Mouse (Mus musculus): ENCODE measurements around the gene Grin2a. TPM values are rescaled to one million over a fixed set of nuclear protein-coding genes. Genes with fewer than 3 reads are reported as not detected.

Gene Grin2a
- 0.69 and 0.72 TPM in 2 replicates for polyA plus RNA-seq (2016; fragmentation: Nextera tagmentation; extraction: Ambion mirVana)

- under 1% methylated on average over 69 of the region's 69 CpGs for WGBS
- Histone ChIP-seq H3K4me1 (peaks cover 39% of the 10 kb centered on the region), H3K27ac (0 out of 2 replicates have a peak within 1 kb of the TSS, but pooled peaks have one; percentile 29), H3K36me3 (no peaks in the 10 kb centered on the region), H3K27me3 (ENCODE audit: insufficient read depth, poor library complexity, severe bottlenecking) (peaks cover 69% of the 10 kb centered on the region), H3K4me3 (peak within 1 kb of the TSS; percentile 62), H3K9me3 (no peaks in the 10 kb centered on the region)
- peak; percentile 76 for DNase-seq (ENCODE audit: low spot score)
Observed at GRCm38 (mm10) chr16:9994951-9995813, at the start of gene Grin2a. Grin2a (minus strand) TSS chr16:9995560.

- no peak for DNase-seq (ENCODE audit: low spot score)
- Histone ChIP-seq H3K27ac (no peak overlapping the region), H3K4me3 (no peak overlapping the region), H3K4me1 (no peaks in the 10 kb centered on the region; the same call in 1 of the 2 replicates), H3K36me3 (no peaks in the 10 kb centered on the region), H3K27me3 (ENCODE audit: insufficient read depth, poor library complexity, severe bottlenecking) (no peaks in the 10 kb centered on the region), H3K9me3 (no peaks in the 10 kb centered on the region)
- WGBS = 76% methylated on average over 7 of the region's 7 CpGs
Observed at GRCm38 (mm10) chr16:10035582-10036215, 40.3 kb upstream of the Grin2a start.

GRCm38 (mm10) chr16:10033416-10033979 is 38.1 kb upstream of the Grin2a start:
- WGBS = 73% methylated on average over 4 of the region's 4 CpGs
- Histone ChIP-seq H3K27me3 (ENCODE audit: insufficient read depth, poor library complexity, severe bottlenecking) (no peaks in the 10 kb centered on the region), H3K4me1 (no peaks in the 10 kb centered on the region; the same call in 1 of the 2 replicates), H3K36me3 (no peaks in the 10 kb centered on the region), H3K27ac (no peak overlapping the region), H3K4me3 (no peak overlapping the region), H3K9me3 (no peaks in the 10 kb centered on the region)
- no peak for DNase-seq (ENCODE audit: low spot score)

GRCm38 (mm10) chr16:10031891-10032290 is 36.5 kb upstream of the Grin2a start:
- DNase-seq (ENCODE audit: low spot score) = no peak
- no peaks in the 10 kb centered on the region for H3K36me3 ChIP-seq
- H3K27ac ChIP-seq = no peak overlapping the region
- no peaks in the 10 kb centered on the region for H3K27me3 ChIP-seq (ENCODE audit: insufficient read depth, poor library complexity, severe bottlenecking)
- no peak overlapping the region for H3K4me3 ChIP-seq
- H3K9me3 ChIP-seq = no peaks in the 10 kb centered on the region
- no peaks in the 10 kb centered on the region; the same call in 1 of the 2 replicates for H3K4me1 ChIP-seq

- no peak for DNase-seq (ENCODE audit: low spot score)
- H3K36me3 ChIP-seq = no peaks in the 10 kb centered on the region
- H3K4me1 ChIP-seq = no peaks in the 10 kb centered on the region
- H3K27ac ChIP-seq = no peak overlapping the region
- H3K9me3 ChIP-seq = no peaks in the 10 kb centered on the region
- H3K4me3 ChIP-seq = no peak overlapping the region
- H3K27me3 ChIP-seq (ENCODE audit: insufficient read depth, poor library complexity, severe bottlenecking) = no peaks in the 10 kb centered on the region
- WGBS = 66% methylated on average over 6 of the region's 6 CpGs
Observed at GRCm38 (mm10) chr16:10026741-10027140, 31.4 kb upstream of the Grin2a start.

- Histone ChIP-seq H3K27ac (no peak overlapping the region), H3K27me3 (ENCODE audit: insufficient read depth, poor library complexity, severe bottlenecking) (no peaks in the 10 kb centered on the region), H3K4me1 (no peaks in the 10 kb centered on the region), H3K36me3 (no peaks in the 10 kb centered on the region), H3K9me3 (no peaks in the 10 kb centered on the region), H3K4me3 (no peak overlapping the region)
- 50% methylated on average over 1 of the region's 1 CpGs for WGBS
- peak; percentile 16 for DNase-seq (ENCODE audit: low spot score)
Observed at GRCm38 (mm10) chr16:10009743-10010142, 14.4 kb upstream of the Grin2a start.

GRCm38 (mm10) chr16:10005606-10006005 is 10.2 kb upstream of the Grin2a start:
- no peak overlapping the region for H3K4me3 ChIP-seq
- H3K4me1 ChIP-seq = no peaks in the 10 kb centered on the region
- 76% methylated on average over 5 of the region's 5 CpGs for WGBS
- no peaks in the 10 kb centered on the region for H3K27me3 ChIP-seq (ENCODE audit: insufficient read depth, poor library complexity, severe bottlenecking)
- no peak overlapping the region for H3K27ac ChIP-seq
- DNase-seq (ENCODE audit: low spot score) = peak; percentile 67
- no peaks in the 10 kb centered on the region for H3K36me3 ChIP-seq
- no peaks in the 10 kb centered on the region for H3K9me3 ChIP-seq

- no peak overlapping the region for H3K4me3 ChIP-seq
- DNase-seq (ENCODE audit: low spot score) = peak; percentile 54
- H3K4me1 ChIP-seq = no peaks in the 10 kb centered on the region
- 90% methylated on average over 4 of the region's 4 CpGs for WGBS
- H3K27me3 ChIP-seq (ENCODE audit: insufficient read depth, poor library complexity, severe bottlenecking) = no peaks in the 10 kb centered on the region
- H3K27ac ChIP-seq = no peak overlapping the region
- no peaks in the 10 kb centered on the region for H3K36me3 ChIP-seq
- H3K9me3 ChIP-seq = no peaks in the 10 kb centered on the region
Observed at GRCm38 (mm10) chr16:10004096-10004495, 8.7 kb upstream of the Grin2a start.

- DNase-seq (ENCODE audit: low spot score) = peak; percentile 64
- Histone ChIP-seq H3K27ac (no peak overlapping the region), H3K4me3 (no peak overlapping the region), H3K36me3 (no peaks in the 10 kb centered on the region), H3K27me3 (ENCODE audit: insufficient read depth, poor library complexity, severe bottlenecking) (no peaks in the 10 kb centered on the region), H3K4me1 (no peaks in the 10 kb centered on the region), H3K9me3 (no peaks in the 10 kb centered on the region)
- 60% methylated on average over 1 of the region's 1 CpGs for WGBS
Observed at GRCm38 (mm10) chr16:10003001-10003400, 7.6 kb upstream of the Grin2a start.

- no peak overlapping the region for H3K27ac ChIP-seq
- H3K4me1 ChIP-seq = no peaks in the 10 kb centered on the region
- 19% methylated on average over 1 of the region's 1 CpGs for WGBS
- no peaks in the 10 kb centered on the region for H3K9me3 ChIP-seq
- H3K4me3 ChIP-seq = no peak overlapping the region
- DNase-seq (ENCODE audit: low spot score) = peak; percentile 14
- peaks cover 6% of the 10 kb centered on the region for H3K27me3 ChIP-seq (ENCODE audit: insufficient read depth, poor library complexity, severe bottlenecking)
- H3K36me3 ChIP-seq = no peaks in the 10 kb centered on the region
Observed at GRCm38 (mm10) chr16:10001601-10002000, 6.2 kb upstream of the Grin2a start.

- WGBS = 69% methylated on average over 5 of the region's 5 CpGs
- DNase-seq (ENCODE audit: low spot score) = peak; percentile 66
- Histone ChIP-seq H3K4me3 (no peak overlapping the region), H3K9me3 (no peaks in the 10 kb centered on the region), H3K4me1 (peaks cover 10% of the 10 kb centered on the region), H3K27ac (no peak overlapping the region), H3K36me3 (no peaks in the 10 kb centered on the region), H3K27me3 (ENCODE audit: insufficient read depth, poor library complexity, severe bottlenecking) (peaks cover 22% of the 10 kb centered on the region)
Observed at GRCm38 (mm10) chr16:9999926-10000325, 4.6 kb upstream of the Grin2a start.

- Histone ChIP-seq H3K27ac (no peak overlapping the region), H3K36me3 (no peaks in the 10 kb centered on the region), H3K9me3 (no peaks in the 10 kb centered on the region), H3K4me1 (peaks cover 30% of the 10 kb centered on the region), H3K27me3 (ENCODE audit: insufficient read depth, poor library complexity, severe bottlenecking) (peaks cover 42% of the 10 kb centered on the region), H3K4me3 (no peak overlapping the region)
- no peak for DNase-seq (ENCODE audit: low spot score)
Observed at GRCm38 (mm10) chr16:9997931-9998330, 2.6 kb upstream of the Grin2a start.

- Histone ChIP-seq H3K36me3 (no peaks in the 10 kb centered on the region), H3K27me3 (ENCODE audit: insufficient read depth, poor library complexity, severe bottlenecking) (peaks cover 63% of the 10 kb centered on the region), H3K4me3 (peak overlapping the region; percentile 62), H3K27ac (no peak overlapping the region), H3K4me1 (peaks cover 39% of the 10 kb centered on the region), H3K9me3 (no peaks in the 10 kb centered on the region)
- peak; percentile 25 for DNase-seq (ENCODE audit: low spot score)
- WGBS = 29% methylated on average over 13 of the region's 13 CpGs
Observed at GRCm38 (mm10) chr16:9995814-9996210, 452 bp upstream of the Grin2a start.

Measured in heart, embryonic 10.5 days (tissue).